Mouse (Mus musculus) embryo, embryonic 11.5 days (tissue): Measurements from ENCODE around the gene Csf1.

Experiments
- DNase-seq: peaks from one replicate; pipeline ENCODE4 v3.0.0-alpha.2; 2012; ENCODE audit warnings: low read depth, low spot score

Gene Csf1

GRCm38 (mm10) chr3:107781304-107781703 lies 21.0 kb upstream of the Csf1 start:
- no peak for DNase-seq

- no peak for DNase-seq
Measured at GRCm38 (mm10) chr3:107778016-107778415, 17.7 kb upstream of the Csf1 start.

GRCm38 (mm10) chr3:107776295-107776694 lies 16.0 kb upstream of the Csf1 start:
- DNase-seq = no peak

- no peak for DNase-seq
Measured at GRCm38 (mm10) chr3:107775736-107776135, 15.5 kb upstream of the Csf1 start.

GRCm38 (mm10) chr3:107775056-107775455 lies 14.8 kb upstream of the Csf1 start:
- no peak for DNase-seq

GRCm38 (mm10) chr3:107772860-107773259 lies 12.6 kb upstream of the Csf1 start:
- no peak for DNase-seq

GRCm38 (mm10) chr3:107769692-107770091 lies 9.4 kb upstream of the Csf1 start:
- DNase-seq = no peak

GRCm38 (mm10) chr3:107768104-107768989 lies 8.1 kb upstream of the Csf1 start:
- DNase-seq = no peak

GRCm38 (mm10) chr3:107766804-107767203 lies 6.5 kb upstream of the Csf1 start:
- no peak for DNase-seq

- DNase-seq = no peak
Measured at GRCm38 (mm10) chr3:107765979-107766378, 5.7 kb upstream of the Csf1 start.

- no peak for DNase-seq
Measured at GRCm38 (mm10) chr3:107763552-107763951, 3.3 kb upstream of the Csf1 start.

- DNase-seq = no peak
Measured at GRCm38 (mm10) chr3:107761446-107761845, 1.2 kb upstream of the Csf1 start.

- DNase-seq = no peak
Measured at GRCm38 (mm10) chr3:107760771-107761170, 502 bp upstream of the Csf1 start.

- no peak for DNase-seq
Measured at GRCm38 (mm10) chr3:107758638-107759037, 1.6 kb downstream of the Csf1 start.

- DNase-seq = no peak
Measured at GRCm38 (mm10) chr3:107758176-107758575, 2.1 kb downstream of the Csf1 start.

GRCm38 (mm10) chr3:107757365-107758129 lies 2.7 kb downstream of the Csf1 start:
- DNase-seq = no peak

- no peak for DNase-seq
Measured at GRCm38 (mm10) chr3:107756481-107756866, 3.8 kb downstream of the Csf1 start.

- DNase-seq = no peak
Measured at GRCm38 (mm10) chr3:107755702-107756480, 4.4 kb downstream of the Csf1 start.

- no peak for DNase-seq
Measured at GRCm38 (mm10) chr3:107754632-107755031, 5.6 kb downstream of the Csf1 start.

- DNase-seq = no peak
Measured at GRCm38 (mm10) chr3:107751607-107752006, 8.7 kb downstream of the Csf1 start.

GRCm38 (mm10) chr3:107750775-107751540 lies 9.3 kb downstream of the Csf1 start:
- no peak for DNase-seq
